Mouse (Mus musculus) embryo, embryonic 10.5 days (tissue): ENCODE data around the gene Man1a2.

Experiments used
- DNase-seq: peaks from one replicate; pipeline ENCODE4 v3.0.0-alpha.2; 2015; ENCODE audit warnings: low spot score

The Man1a2 gene

GRCm38 (mm10) chr3:100685087-100685762, at the start of gene Man1a2:
Gene Man1a2 (minus strand): TSS chr3:100685503.
- peak; percentile 87 for DNase-seq

GRCm38 (mm10) chr3:100734482-100735154, 49.3 kb upstream of the Man1a2 start:
- DNase-seq: no peak

GRCm38 (mm10) chr3:100731896-100732295, 46.6 kb upstream of the Man1a2 start:
- DNase-seq: no peak

DNA sequence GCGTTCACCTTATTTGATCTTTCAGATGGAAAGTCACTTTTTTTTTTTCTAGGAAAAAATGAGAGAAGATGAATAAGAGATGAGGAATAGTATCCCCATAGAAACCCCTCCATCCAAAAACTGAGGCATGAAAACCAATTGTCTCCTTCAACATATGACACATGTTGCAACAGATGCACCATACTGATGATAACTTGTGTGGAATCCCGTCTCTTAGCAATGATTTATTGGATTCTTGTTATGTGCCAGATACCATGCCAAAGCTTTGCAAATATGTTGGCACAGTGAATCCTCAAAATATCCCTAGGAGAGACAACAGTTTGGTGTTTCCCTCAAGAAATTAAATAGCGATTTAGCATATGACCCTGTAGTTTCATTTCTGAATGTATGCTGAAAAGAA, 46.0 kb upstream of the Man1a2 start:
- DNase-seq: no peak

DNA sequence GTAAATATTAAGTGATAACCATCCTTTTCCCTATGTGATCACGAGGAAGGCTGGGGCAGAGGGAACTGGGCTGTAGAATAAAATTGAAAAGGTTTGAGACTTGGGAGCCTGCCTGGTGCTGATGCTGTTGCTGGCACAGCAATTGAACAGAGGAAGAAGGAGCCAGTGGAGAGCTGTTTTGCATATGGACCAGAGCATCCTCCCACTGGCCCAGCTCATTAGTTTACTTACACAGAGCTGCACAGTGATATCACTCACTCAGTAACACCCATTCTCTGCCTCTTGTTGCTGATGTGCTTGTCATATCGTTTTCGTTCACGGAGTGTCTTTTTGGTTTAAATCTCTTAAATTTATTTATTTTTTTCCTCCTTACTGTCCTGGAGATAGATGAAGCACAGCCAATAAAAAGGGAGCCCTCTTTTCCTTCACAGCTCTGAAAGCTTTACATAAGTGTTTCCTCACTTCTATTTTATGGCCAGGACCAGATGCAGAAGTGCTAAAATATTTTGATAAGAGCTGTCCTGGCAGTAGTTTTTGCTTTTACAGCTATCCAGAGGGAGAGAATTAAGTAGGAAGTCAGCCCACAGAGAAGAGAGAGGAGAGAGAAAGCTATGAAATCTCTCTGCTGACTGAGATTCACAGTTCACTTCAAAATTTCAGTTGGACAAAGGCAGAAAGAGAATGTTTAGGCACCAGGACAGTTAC, 42.9 kb upstream of the Man1a2 start:
- DNase-seq: no peak

GRCm38 (mm10) chr3:100725960-100726674, 40.8 kb upstream of the Man1a2 start:
- no peak for DNase-seq

GRCm38 (mm10) chr3:100720786-100721300, 35.5 kb upstream of the Man1a2 start:
- no peak for DNase-seq

GRCm38 (mm10) chr3:100716241-100716640, 30.9 kb upstream of the Man1a2 start:
- peak; percentile 34 for DNase-seq

GRCm38 (mm10) chr3:100715367-100715766, 30.1 kb upstream of the Man1a2 start:
- DNase-seq: no peak

GRCm38 (mm10) chr3:100713142-100714005, 28.1 kb upstream of the Man1a2 start:
- DNase-seq: no peak

DNA sequence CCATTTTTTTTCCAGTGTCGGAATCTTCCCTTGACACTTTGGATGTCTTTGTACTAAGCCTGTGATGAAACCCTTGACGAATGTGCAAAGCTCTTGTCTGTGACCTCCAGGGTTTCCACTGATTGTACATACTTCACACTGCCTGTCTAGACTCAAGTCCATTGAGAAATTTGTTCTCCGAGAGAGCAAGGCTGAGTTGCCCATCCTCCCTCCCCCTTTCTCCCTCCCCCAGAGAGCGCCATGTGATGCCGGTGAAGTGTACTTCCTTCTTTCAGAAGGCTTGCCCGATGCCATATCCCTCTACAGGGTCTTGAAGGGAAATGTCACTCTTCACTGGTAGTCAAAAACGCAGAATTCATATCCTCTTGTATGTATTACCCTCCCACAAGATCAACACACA, 26.8 kb upstream of the Man1a2 start:
- DNase-seq: peak; percentile 33

- DNase-seq: peak; percentile 76
Measured at GRCm38 (mm10) chr3:100711486-100711885, 26.2 kb upstream of the Man1a2 start.

- DNase-seq: no peak
Measured at GRCm38 (mm10) chr3:100707117-100707516, 21.8 kb upstream of the Man1a2 start.

DNA sequence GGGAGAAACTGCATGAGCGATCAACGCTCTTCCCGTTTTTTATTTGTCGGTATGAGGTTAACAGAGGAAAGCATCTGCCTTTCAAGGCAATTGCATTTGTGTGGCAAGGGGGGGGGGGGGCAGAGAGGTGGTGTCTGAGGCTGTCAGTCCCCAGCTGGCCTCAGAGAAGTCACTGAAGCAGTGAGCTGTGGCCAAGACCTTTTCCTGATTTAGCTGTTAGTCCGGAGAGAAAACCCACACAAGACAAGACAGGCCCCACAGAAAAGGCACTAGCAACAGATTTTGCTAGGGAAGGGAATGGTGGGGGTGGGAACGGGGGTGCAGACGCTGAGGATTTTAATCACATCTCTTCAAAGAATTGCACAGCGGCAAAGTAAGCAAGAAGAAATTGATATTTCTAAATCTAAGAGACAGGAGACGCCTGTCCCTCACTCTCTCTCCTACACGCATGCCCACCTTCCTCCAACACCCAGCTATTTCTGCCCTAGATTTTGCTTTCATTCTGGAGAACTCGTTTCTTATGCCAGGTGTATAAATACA, 19.9 kb upstream of the Man1a2 start:
- no peak for DNase-seq

- no peak for DNase-seq
Measured at GRCm38 (mm10) chr3:100703847-100704644, 18.7 kb upstream of the Man1a2 start.

DNA sequence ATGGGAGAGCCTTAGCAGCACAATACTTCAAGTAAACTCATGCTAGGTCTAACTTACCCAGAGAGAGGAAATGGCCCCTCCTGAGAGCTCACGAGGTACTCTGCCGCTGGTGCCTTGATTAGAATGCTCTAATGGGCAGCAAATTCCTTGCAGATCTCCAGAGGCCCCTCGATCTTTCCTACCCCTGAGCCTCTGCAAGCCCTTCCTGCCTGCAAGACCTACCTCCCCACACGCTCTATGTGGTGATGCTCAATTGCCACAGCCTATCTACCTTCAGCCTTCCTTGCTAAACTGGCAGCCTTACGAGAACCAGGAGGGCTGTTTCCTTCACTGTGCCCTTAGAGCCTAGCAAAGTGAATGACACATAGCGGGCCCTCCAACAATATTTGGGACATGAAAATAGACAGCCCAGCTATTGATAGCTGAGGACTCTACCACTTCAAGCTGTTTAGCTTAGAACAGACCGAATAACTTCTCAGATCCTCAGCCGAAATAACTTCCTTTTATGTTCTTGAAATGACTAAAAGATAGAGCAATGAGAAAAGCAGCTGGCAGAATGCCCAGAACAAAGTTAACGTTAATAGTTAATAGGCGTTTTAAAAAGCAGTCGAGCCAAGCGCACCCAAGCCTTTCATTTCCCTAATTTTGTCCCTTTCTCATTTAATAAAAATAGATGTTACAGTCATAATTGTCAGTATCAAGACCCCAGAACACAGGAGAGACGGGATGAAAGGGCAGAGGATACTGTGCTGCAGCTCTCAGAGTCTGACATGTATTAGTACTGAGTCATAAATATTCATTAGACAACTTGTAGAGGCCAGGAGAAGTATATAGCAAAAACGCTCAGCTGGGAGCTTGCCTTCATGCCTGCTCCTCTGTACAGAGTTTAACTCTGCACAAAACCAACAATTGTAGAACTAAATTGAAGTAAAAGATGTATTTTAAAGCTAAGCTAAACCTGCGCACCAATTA, 17.9 kb upstream of the Man1a2 start:
- no peak for DNase-seq

GRCm38 (mm10) chr3:100688747-100689146, 3.4 kb upstream of the Man1a2 start:
- no peak for DNase-seq

DNA sequence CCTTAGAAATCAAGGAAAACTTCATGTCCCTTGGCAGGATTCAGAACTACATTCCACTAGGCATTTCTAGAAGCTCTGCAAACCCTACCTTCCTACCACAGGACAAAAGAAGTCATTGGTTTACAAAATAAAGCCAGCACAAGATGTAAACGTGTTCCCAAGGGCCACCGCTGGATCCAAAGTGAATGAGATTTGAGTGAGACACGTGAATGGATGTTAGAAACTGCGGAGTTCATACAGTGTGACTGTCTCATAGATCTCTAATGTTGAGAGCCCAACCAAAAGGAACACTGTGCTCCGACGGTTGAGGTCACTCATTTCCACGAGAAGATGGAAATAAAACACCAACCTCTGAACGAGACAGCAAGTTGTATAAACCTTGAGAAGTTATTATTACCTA, 1.5 kb upstream of the Man1a2 start:
- DNase-seq: no peak
